Comparison of ENCODE assay signal across 25 mouse cellular contexts in the genomic region with DNA sequence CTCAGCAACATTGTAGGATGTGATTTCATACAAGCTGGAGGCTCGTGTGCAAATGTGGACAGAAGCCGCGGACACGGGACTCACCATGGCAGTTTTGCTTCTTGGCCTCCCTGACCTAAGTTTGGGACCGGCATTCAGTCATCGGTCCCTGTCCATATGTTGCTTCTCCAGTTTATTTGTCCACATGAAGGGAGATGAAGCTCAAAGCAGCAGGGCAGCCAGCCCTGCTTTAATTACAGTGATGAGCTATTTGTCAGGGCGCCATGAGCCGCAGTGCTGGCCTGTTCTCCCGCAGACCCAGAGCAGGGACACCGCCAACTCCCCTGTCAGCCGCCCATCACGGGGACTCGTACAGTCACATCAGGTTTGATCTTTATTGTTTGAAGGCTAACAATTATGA.
DNase-seq lines count a peak whose midpoint lies in the region; ATAC-seq lines count a peak whose summit lies in the region.
"Had no signal": no experiment of that assay in that cellular context is flagged by ENCODE, and none has a peak within 500 bp of the region (broad histone marks: within the 10 kb centered on the region; RNA-seq: fewer than 3 reads in every experiment).

No protein-coding gene starts in this region.

- peak; percentile 71; the same call in 1 of the 2 replicates for ATAC-seq in hindbrain, embryonic 16.5 days
- ATAC-seq in hindbrain, embryonic 14.5 days (ENCODE audit: low FRiP score) = no peak
- ATAC-seq: forebrain, postnatal 0 days; intestine, postnatal 0 days; midbrain, embryonic 15.5 days had no signal

- H3K9ac ChIP-seq in hindbrain, embryonic 16.5 days (ENCODE audit: low read depth, low read length) = no peak overlapping the region
- H3K9ac ChIP-seq in hindbrain, embryonic 14.5 days = no peak overlapping the region
- H3K9ac ChIP-seq: forebrain, postnatal 0 days; hindbrain, embryonic 15.5 days; kidney, embryonic 15.5 days; midbrain, embryonic 15.5 days; stomach, embryonic 15.5 days had no signal

- WGBS in hindbrain, embryonic 16.5 days = 65% methylated on average over 13 of the region's 13 CpGs
- 63% methylated on average over 13 of the region's 13 CpGs for WGBS in hindbrain, embryonic 14.5 days

- H3K27ac ChIP-seq in hindbrain, embryonic 16.5 days (ENCODE audit: low read depth, low read length) = no peak overlapping the region; the same call in 1 of the 2 replicates
- H3K27ac ChIP-seq in hindbrain, embryonic 14.5 days = no peak overlapping the region
- H3K27ac ChIP-seq: hindbrain, embryonic 15.5 days; kidney, embryonic 15.5 days; layer of hippocampus, adult 2 months; left cerebral cortex, adult 2 months; limb, embryonic 10.5 days; midbrain, embryonic 15.5 days; stomach, embryonic 15.5 days had no signal

- H3K4me3 ChIP-seq in hindbrain, embryonic 16.5 days (ENCODE audit: low read length) = no peak overlapping the region
- no peak overlapping the region for H3K4me3 ChIP-seq in hindbrain, embryonic 14.5 days (replicated peaks; ENCODE audit: low read length)
- H3K4me3 ChIP-seq: hindbrain, embryonic 15.5 days; kidney, embryonic 15.5 days; layer of hippocampus, adult 2 months; left cerebral cortex, adult 2 months; limb, embryonic 10.5 days; midbrain, embryonic 15.5 days; stomach, embryonic 15.5 days had no signal

- no peak for DNase-seq in hindbrain, embryonic 14.5 days (ENCODE audit: low spot score)
- peak; percentile 46 for DNase-seq in Muller cell, postnatal 12 days (ENCODE audit: inconsistent ontology term)
- peak; percentile 75 for DNase-seq in cerebellum, adult 11-12 months
- peak; percentile 85 to 88 for DNase-seq in cerebellum, postnatal 14 days
- no peak for DNase-seq in thymus, postnatal 10 days (ENCODE audit: low spot score in 2 of 2)
- no peak for DNase-seq in urinary bladder, postnatal 10 days (ENCODE audit: low spot score)
- DNase-seq: adrenal gland, postnatal 36 days; embryo, embryonic 11 days; forebrain, postnatal 0 days; heart, postnatal 14 days; lung, adult 18-20 months; lung, postnatal 14 days; right cerebral cortex, postnatal 25 days; thymus, adult 18-20 months had no signal

- no peaks in the 10 kb centered on the region for H3K36me3 ChIP-seq in hindbrain, embryonic 16.5 days (ENCODE audit: control insufficient read depth, insufficient read depth, low read length)
- no peaks in the 10 kb centered on the region for H3K36me3 ChIP-seq in hindbrain, embryonic 14.5 days (replicated peaks; ENCODE audit: control insufficient read depth, insufficient read depth)
- H3K36me3 ChIP-seq: G1E; hindbrain, embryonic 15.5 days; kidney, embryonic 15.5 days; limb, embryonic 10.5 days; midbrain, embryonic 15.5 days; stomach, embryonic 15.5 days had no signal

- H3K27me3 ChIP-seq in hindbrain, embryonic 16.5 days (replicated peaks; ENCODE audit: control insufficient read depth, insufficient read depth, low read length) = no peaks in the 10 kb centered on the region
- H3K27me3 ChIP-seq in hindbrain, embryonic 14.5 days (ENCODE audit: control insufficient read depth, insufficient read depth, low read length) = no peaks in the 10 kb centered on the region
- H3K27me3 ChIP-seq: hindbrain, embryonic 15.5 days; kidney, embryonic 15.5 days; midbrain, embryonic 15.5 days; stomach, embryonic 15.5 days had no signal

- H3K4me2 ChIP-seq in hindbrain, embryonic 16.5 days (ENCODE audit: low read length) = no peak overlapping the region
- no peak overlapping the region for H3K4me2 ChIP-seq in hindbrain, embryonic 14.5 days (replicated peaks)
- H3K4me2 ChIP-seq: heart, embryonic 11.5 days; hindbrain, embryonic 15.5 days; kidney, embryonic 15.5 days; midbrain, embryonic 15.5 days; stomach, embryonic 15.5 days had no signal

- no peaks in the 10 kb centered on the region for H3K4me1 ChIP-seq in hindbrain, embryonic 16.5 days (ENCODE audit: control insufficient read depth, insufficient read depth, low read depth, low read length)
- 0 out of 2 replicates have a peak, but pooled peaks cover 6% of the 10 kb centered on the region for H3K4me1 ChIP-seq in hindbrain, embryonic 14.5 days (replicated peaks; ENCODE audit: control insufficient read depth, insufficient read depth, low read length)
- H3K4me1 ChIP-seq: kidney, embryonic 15.5 days; limb, embryonic 10.5 days; midbrain, embryonic 15.5 days; stomach, embryonic 15.5 days had no signal

- no peaks in the 10 kb centered on the region for H3K9me3 ChIP-seq in hindbrain, embryonic 16.5 days (ENCODE audit: control insufficient read depth, low read length)
- H3K9me3 ChIP-seq in hindbrain, embryonic 14.5 days (ENCODE audit: control insufficient read depth, low read length) = no peaks in the 10 kb centered on the region
- H3K9me3 ChIP-seq: hindbrain, embryonic 15.5 days; kidney, embryonic 15.5 days; limb, embryonic 10.5 days; midbrain, embryonic 15.5 days; stomach, embryonic 15.5 days had no signal

Comparison
In these comparisons a context has a peak if more than half of its experiments do, and no peak if none do; other contexts are left out.
1. DNase-seq: peak in Muller cell, postnatal 12 days (single experiment), cerebellum, adult 11-12 months (single experiment) and cerebellum, postnatal 14 days (2 of 2); none in hindbrain, embryonic 14.5 days (single experiment), thymus, postnatal 10 days (0 of 2) and urinary bladder, postnatal 10 days (single experiment).